8 mouse cellular contexts compared by ENCODE assay signal in genomic region chr19:4711098-4711600, GRCm38 (mm10). TPM values are rescaled to one million over a fixed set of nuclear protein-coding genes. Genes with fewer than 3 reads are reported as not detected.
DNase-seq lines count a peak whose midpoint lies in the region; ATAC-seq lines count a peak whose summit lies in the region.

Gene Sptbn2, plus strand, starts transcription at chr19:4711167.

- H3K4me1 ChIP-seq in heart, embryonic 12.5 days (replicated peaks): peaks cover 16% of the 10 kb centered on the region

- no peaks in the 10 kb centered on the region for H3K9me3 ChIP-seq in heart, embryonic 12.5 days (replicated peaks)

- DNase-seq in heart, postnatal 4 days: no peak
- DNase-seq in cerebellum, adult 9-11 months: peak; percentile 73
- DNase-seq in frontal cortex, postnatal 36 days (ENCODE audit: low spot score in 2 of 2): peak; percentile 80 to 92
- peak; percentile 81 to 96 for DNase-seq in left cerebral cortex, postnatal 25 days (ENCODE audit: low spot score in 2 of 2)
- DNase-seq in right cerebral cortex, adult 18-20 months: peak; percentile 92
- no peak for DNase-seq in natural killer cell, adult 2 months (ENCODE audit: low spot score in 2 of 2)
- no peak for DNase-seq in urinary bladder, postnatal 14 days (ENCODE audit: low spot score)

- intact Hi-C loops in left cerebral cortex, postnatal 25 days (cut with DNase I): loop anchor here (1.0 to 5.0 kb wide), 2 partner anchors 13 to 64 kb away; partner anchors contain the start of gene Gm960

- peak within 1 kb of the TSS; percentile 94 for H3K4me2 ChIP-seq in heart, embryonic 12.5 days

- H3K36me3 ChIP-seq in heart, embryonic 12.5 days: no peaks in the 10 kb centered on the region

- peak within 1 kb of the TSS; percentile 57 for H3K4me3 ChIP-seq in heart, embryonic 12.5 days

- H3K27me3 ChIP-seq in heart, embryonic 12.5 days (replicated peaks): peaks cover 81% of the 10 kb centered on the region

- H3K27ac ChIP-seq in heart, embryonic 12.5 days (ENCODE audit: poor library complexity, severe bottlenecking): no peak within 1 kb of the TSS

- WGBS in heart, embryonic 12.5 days: 11% methylated on average over 13 of the region's 13 CpGs

- H3K9ac ChIP-seq in heart, embryonic 12.5 days: peak within 1 kb of the TSS; percentile 55

- ATAC-seq in heart, embryonic 12.5 days (ENCODE audit: insufficient number of reproducible peaks, low FRiP score): no peak

RNA-seq across cellular contexts. Expression of gene Sptbn2, which starts in this region (rescaled TPM):
- 0.26 TPM in 2 replicates for polyA plus RNA-seq in heart, embryonic 12.5 days (2016; fragmentation: Nextera tagmentation; extraction: Ambion mirVana)
- under 1 TPM; 0.25 to 0.33 TPM for total RNA-seq in heart, postnatal 4 days (2021)
- total RNA-seq in left cerebral cortex, postnatal 25 days (2021): 100 to 1,000 TPM; 659 to 669 TPM

Comparison
In these comparisons a context has a peak if more than half of its experiments do, and no peak if none do; other contexts are left out.
1. RNA of gene Sptbn2 (total RNA-seq): 659 to 669 TPM in left cerebral cortex, postnatal 25 days; 0.25 to 0.33 TPM in heart, postnatal 4 days; every median in the first group is over 100 times any median in the second.
2. DNase-seq: peak in cerebellum, adult 9-11 months (single experiment), frontal cortex, postnatal 36 days (2 of 2), left cerebral cortex, postnatal 25 days (2 of 2) and right cerebral cortex, adult 18-20 months (single experiment); none in heart, postnatal 4 days (single experiment), natural killer cell, adult 2 months (0 of 2) and urinary bladder, postnatal 14 days (single experiment).